In the genomic region with DNA sequence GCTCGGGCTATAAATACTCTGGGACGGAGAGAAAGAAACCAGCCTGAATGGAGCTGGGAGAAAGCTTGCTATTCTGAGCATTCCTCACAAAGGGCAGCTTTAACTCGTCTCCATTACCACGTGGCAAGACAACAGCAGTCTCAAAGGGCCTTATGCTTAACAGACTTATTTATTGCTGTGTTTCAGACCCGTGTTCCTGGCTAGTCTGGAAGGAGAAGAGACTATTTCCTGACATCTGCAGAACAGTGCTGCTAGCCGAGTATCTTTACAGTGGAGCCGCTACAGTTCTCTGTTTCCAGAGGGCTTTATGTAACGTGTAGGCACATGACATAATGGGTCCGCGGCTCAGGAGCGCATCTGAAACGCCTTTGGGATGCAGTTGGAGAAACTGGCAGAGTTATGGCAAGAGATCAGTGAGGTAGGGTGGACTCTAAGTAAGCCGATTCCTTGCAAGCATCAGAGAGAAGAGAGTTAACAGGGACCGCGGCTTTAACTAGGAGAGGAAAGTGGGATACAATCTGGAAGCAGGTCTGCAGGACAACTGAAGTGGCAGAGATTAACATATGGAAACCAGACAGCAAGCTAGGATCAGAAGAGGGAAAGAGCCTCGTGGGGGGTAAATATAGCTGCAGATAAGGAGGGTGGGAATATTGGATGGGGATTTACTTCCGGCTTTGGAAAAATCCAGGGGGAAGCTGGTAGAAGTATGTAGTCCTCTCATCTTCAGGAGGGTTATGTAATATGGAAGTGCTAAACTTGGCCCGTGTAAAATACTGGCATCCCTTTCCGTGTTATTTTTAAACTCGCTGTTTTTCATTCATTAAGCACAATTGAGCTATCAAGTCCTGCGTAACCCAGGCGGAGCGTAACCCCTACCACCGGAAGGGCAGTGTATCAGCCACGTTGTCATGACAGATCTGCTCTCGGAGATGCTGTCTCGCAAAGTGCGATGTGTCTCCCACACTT, we compare ENCODE assay signal across 8 mouse cellular contexts.
DNase-seq lines count a peak whose midpoint lies in the region; ATAC-seq lines count a peak whose summit lies in the region.

No protein-coding gene starts in this region.

- H3K36me3 ChIP-seq in forebrain, embryonic 10.5 days (replicated peaks): no peaks in the 10 kb centered on the region
- H3K36me3 ChIP-seq in forebrain, embryonic 11.5 days (ENCODE audit: control insufficient read depth, insufficient read depth, low read length): no peaks in the 10 kb centered on the region
- H3K36me3 ChIP-seq in embryonic facial prominence, embryonic 14.5 days (ENCODE audit: control insufficient read depth, insufficient read depth, low read length): no peaks in the 10 kb centered on the region

- no peak overlapping the region for H3K4me2 ChIP-seq in forebrain, embryonic 11.5 days (ENCODE audit: low read depth, low read length, severe bottlenecking)
- peak overlapping the region; percentile 44 for H3K4me2 ChIP-seq in embryonic facial prominence, embryonic 14.5 days (ENCODE audit: low read depth, low read length)

- no peak for ATAC-seq in forebrain, embryonic 11.5 days (replicated peaks; ENCODE audit: low FRiP score)
- peak; percentile 76 for ATAC-seq in embryonic facial prominence, embryonic 14.5 days (ENCODE audit: low read depth)

- H3K9ac ChIP-seq in forebrain, embryonic 11.5 days (ENCODE audit: low read length): no peak overlapping the region
- 0 out of 2 replicates have a peak overlapping the region, but pooled peaks have one; percentile 25 for H3K9ac ChIP-seq in embryonic facial prominence, embryonic 14.5 days (ENCODE audit: low read depth, low read length)

- intact Hi-C loops in heart, postnatal 10 days (cut with DNase I): loop anchor here (5.0 to 10.0 kb wide), 2 partner anchors 233 to 380 kb away; no protein-coding TSS in a partner anchor

- no peak overlapping the region for H3K4me3 ChIP-seq in forebrain, embryonic 10.5 days
- no peak overlapping the region for H3K4me3 ChIP-seq in forebrain, embryonic 11.5 days (ENCODE audit: low read depth, low read length)
- H3K4me3 ChIP-seq in embryonic facial prominence, embryonic 14.5 days (ENCODE audit: low read depth, low read length): peak overlapping the region; percentile 13

- no peaks in the 10 kb centered on the region for H3K9me3 ChIP-seq in forebrain, embryonic 10.5 days
- no peaks in the 10 kb centered on the region for H3K9me3 ChIP-seq in forebrain, embryonic 11.5 days (ENCODE audit: control insufficient read depth, low read length)
- no peaks in the 10 kb centered on the region for H3K9me3 ChIP-seq in embryonic facial prominence, embryonic 14.5 days (ENCODE audit: control insufficient read depth, low read length)

- DNase-seq in forebrain, embryonic 10.5 days (ENCODE audit: extremely low spot score, low spot score): no peak
- no peak for DNase-seq in forebrain, embryonic 11.5 days (ENCODE audit: low spot score)
- peak; percentile 76 for DNase-seq in embryonic facial prominence, embryonic 14.5 days (ENCODE audit: low spot score)
- DNase-seq in heart, postnatal 10 days: peak; percentile 39 to 49
- DNase-seq in layer of hippocampus, adult 8-10 months (ENCODE audit: low spot score in 2 of 2): peak; percentile 47 to 62
- peak; percentile 34 for DNase-seq in mesoderm, embryonic 11.5 days (ENCODE audit: low read depth, low spot score)
- DNase-seq in thymus, adult 18-20 months: no peak
- no peak for DNase-seq in urinary bladder, adult 18-20 months (ENCODE audit: low spot score in 2 of 2)

- no peaks in the 10 kb centered on the region for H3K27me3 ChIP-seq in forebrain, embryonic 10.5 days (ENCODE audit: poor library complexity, severe bottlenecking)
- H3K27me3 ChIP-seq in forebrain, embryonic 11.5 days (ENCODE audit: control insufficient read depth, insufficient read depth, low read length): no peaks in the 10 kb centered on the region
- no peaks in the 10 kb centered on the region for H3K27me3 ChIP-seq in embryonic facial prominence, embryonic 14.5 days (replicated peaks; ENCODE audit: control insufficient read depth, insufficient read depth, low read length)

- H3K4me1 ChIP-seq in forebrain, embryonic 10.5 days: peaks cover 13% of the 10 kb centered on the region
- no peaks in the 10 kb centered on the region for H3K4me1 ChIP-seq in forebrain, embryonic 11.5 days (replicated peaks; ENCODE audit: control insufficient read depth, insufficient read depth, low read length)
- H3K4me1 ChIP-seq in embryonic facial prominence, embryonic 14.5 days (ENCODE audit: control insufficient read depth, insufficient read depth, low read length): peaks cover 14% of the 10 kb centered on the region; the same call in 1 of the 2 replicates

- 80% methylated on average over 28 of the region's 28 CpGs for WGBS in forebrain, embryonic 10.5 days
- WGBS in forebrain, embryonic 11.5 days: 73% methylated on average over 28 of the region's 28 CpGs
- 32% methylated on average over 28 of the region's 28 CpGs for WGBS in embryonic facial prominence, embryonic 14.5 days

- H3K27ac ChIP-seq in forebrain, embryonic 10.5 days: 0 out of 2 replicates have a peak overlapping the region, but pooled peaks have one; percentile 13
- no peak overlapping the region for H3K27ac ChIP-seq in forebrain, embryonic 11.5 days (ENCODE audit: low read depth, low read length)
- H3K27ac ChIP-seq in embryonic facial prominence, embryonic 14.5 days (replicated peaks; ENCODE audit: low read depth, low read length): peak overlapping the region; percentile 69

Comparison
In these comparisons a context has a peak if more than half of its experiments do, and no peak if none do; other contexts are left out.
1. DNase-seq: peak in embryonic facial prominence, embryonic 14.5 days (single experiment), heart, postnatal 10 days (2 of 2), layer of hippocampus, adult 8-10 months (2 of 2) and mesoderm, embryonic 11.5 days (single experiment); none in forebrain, embryonic 10.5 days (single experiment), forebrain, embryonic 11.5 days (single experiment), thymus, adult 18-20 months (0 of 2) and urinary bladder, adult 18-20 months (0 of 2).